Mouse (Mus musculus) cortical plate, adult 2 months (tissue): ENCODE measurements at regions not wholly inside any gene's neighbourhood (a gene's known extent, or its start where the extent isn't known, plus 50 kb on each side); places are given as distances from the start of the nearest gene placed in this dataset.

Experiments used
- CTCF ChIP-seq: fragments of 200-500 bp; IDR thresholded peaks from 2 replicates; pipeline ENCODE4 v1.5.1; 2011; ENCODE audit warnings: mild to moderate bottlenecking, control low read depth, low read length; ENCODE audit not compliant: insufficient read depth; ENCODE audit errors: extremely low read depth
- POLR2A ChIP-seq: fragments of 200-500 bp; IDR thresholded peaks from 2 replicates; pipeline ENCODE4 v1.6.1; 2011; ENCODE audit warnings: mild to moderate bottlenecking, low read length, control low read depth; ENCODE audit not compliant: insufficient read depth; ENCODE audit errors: extremely low read depth

DNA sequence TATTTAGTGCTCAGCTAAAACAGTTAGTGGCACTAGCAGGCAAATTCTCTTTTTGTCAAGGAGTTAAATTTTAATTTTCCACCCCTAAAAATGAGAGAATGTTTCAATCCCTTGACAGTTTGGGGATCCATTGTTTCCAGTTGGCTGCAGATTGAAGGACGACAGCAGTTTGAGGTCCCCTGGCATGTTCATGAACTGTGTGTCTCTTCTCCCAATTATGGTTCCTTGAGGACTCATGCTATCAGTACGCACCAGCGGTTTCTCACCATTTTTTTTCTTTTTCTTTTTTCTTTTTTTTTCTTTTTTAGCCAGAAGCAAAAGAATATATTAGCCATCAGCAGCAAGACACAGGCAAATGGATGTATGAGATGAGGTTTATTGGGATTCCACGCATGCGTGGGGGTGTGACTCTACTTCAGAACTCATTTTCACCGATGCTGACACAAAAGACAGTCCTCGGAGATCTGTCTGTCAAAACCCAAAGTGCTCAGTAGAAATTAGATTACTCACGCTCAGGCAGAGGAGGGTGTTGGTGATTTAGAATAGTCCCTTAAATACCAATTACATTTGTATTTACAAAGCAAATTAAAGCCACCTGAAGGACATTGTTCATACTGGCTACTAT, 157.8 kb upstream of the Arrdc4 start:
- no peak for TF ChIP-seq CTCF
- no peak for TF ChIP-seq POLR2A
